8 mouse cellular contexts compared by ENCODE assay signal in the genomic region with DNA sequence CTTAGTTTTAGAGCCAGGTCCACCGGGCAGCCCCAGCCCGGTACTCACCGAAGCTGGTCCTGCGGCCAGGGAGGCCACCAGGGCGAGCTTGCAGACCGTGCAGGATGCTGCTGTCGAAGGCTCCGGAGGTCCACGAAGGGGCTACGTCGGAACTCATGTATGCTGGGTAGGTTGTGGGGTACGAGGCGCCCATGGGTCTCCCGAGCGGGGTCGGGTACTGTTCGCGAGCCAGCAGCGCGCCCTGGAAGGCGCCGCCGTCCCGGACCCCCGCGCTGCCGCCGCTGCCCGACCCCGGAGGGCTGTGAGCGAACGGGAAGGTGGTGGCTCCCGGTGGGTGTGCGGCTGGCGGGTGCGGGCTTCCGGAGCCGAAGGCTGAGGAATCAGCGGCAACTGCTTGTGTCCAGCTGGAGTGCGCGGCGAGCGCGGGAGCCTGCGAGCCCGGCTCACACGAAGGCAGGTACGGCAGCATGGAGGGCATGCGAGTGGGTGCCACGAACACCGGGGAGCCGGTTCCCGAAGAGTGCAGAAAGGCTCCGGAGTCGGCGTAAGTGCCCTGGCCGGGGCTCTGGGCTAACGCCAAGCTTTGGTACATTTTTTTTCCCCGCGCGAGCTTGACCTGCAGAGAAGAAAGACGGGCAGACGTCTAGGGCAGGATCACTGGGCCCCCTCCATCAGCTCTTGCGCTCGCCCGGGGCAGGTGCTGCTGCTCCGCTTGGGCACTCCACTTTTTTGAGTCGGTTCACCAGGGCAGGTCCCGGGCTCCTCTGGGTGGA. TPM values are rescaled to one million over a fixed set of nuclear protein-coding genes. Genes with fewer than 3 reads are reported as not detected.
DNase-seq lines count a peak whose midpoint lies in the region; ATAC-seq and TF ChIP-seq lines count a peak whose summit lies in the region.
"Had no signal": no experiment of that assay in that cellular context is flagged by ENCODE, and none has a peak within 500 bp of the region (broad histone marks: within the 10 kb centered on the region; RNA-seq: fewer than 3 reads in every experiment).

No protein-coding gene starts in this region.

- H3K27ac ChIP-seq in hindbrain, embryonic 12.5 days: no peak overlapping the region
- H3K27ac ChIP-seq in liver, embryonic 14.5 days: no peak overlapping the region

- peak overlapping the region; percentile 56 for H3K4me2 ChIP-seq in hindbrain, embryonic 12.5 days (replicated peaks)
- peak overlapping the region; percentile 23 for H3K4me2 ChIP-seq in liver, embryonic 14.5 days (ENCODE audit: low read depth)

- peaks cover 83% of the 10 kb centered on the region for H3K27me3 ChIP-seq in hindbrain, embryonic 12.5 days
- peaks cover 36% of the 10 kb centered on the region for H3K27me3 ChIP-seq in liver, embryonic 14.5 days (ENCODE audit: control insufficient read depth, insufficient read depth, low read length)

- ATAC-seq in hindbrain, embryonic 12.5 days (ENCODE audit: low FRiP score): no peak
- no peak for ATAC-seq in liver, embryonic 14.5 days (ENCODE audit: insufficient read depth)

- peak overlapping the region; percentile 20 for H3K9ac ChIP-seq in hindbrain, embryonic 12.5 days
- H3K9ac ChIP-seq in liver, embryonic 14.5 days (replicated peaks): no peak overlapping the region

- TF ChIP-seq EP300 in liver, embryonic 14.5 days (IDR thresholded peaks at IDR 0.05; ENCODE audit: low read depth): no peak

- 1% methylated on average over 69 of the region's 69 CpGs for WGBS in hindbrain, embryonic 12.5 days
- WGBS in liver, embryonic 14.5 days (ENCODE audit: insufficient replicate concordance): 2% methylated on average over 69 of the region's 69 CpGs

- H3K9me3 ChIP-seq in hindbrain, embryonic 12.5 days (replicated peaks): no peaks in the 10 kb centered on the region
- no peaks in the 10 kb centered on the region for H3K9me3 ChIP-seq in liver, embryonic 14.5 days (ENCODE audit: control insufficient read depth, low read length)

- peak; percentile 12 for DNase-seq in right cerebral cortex, postnatal 4 days
- DNase-seq in right cerebral cortex, adult 2 months (ENCODE audit: low spot score in 2 of 2): no peak
- no peak for DNase-seq in liver, embryonic 14.5 days (ENCODE audit: low read depth in 3 of 3, low spot score in 3 of 3)
- DNase-seq in layer of hippocampus, adult 8-10 months (ENCODE audit: low spot score in 2 of 2): no peak
- DNase-seq in cerebellum, adult 11-12 months: no peak
- no peak for DNase-seq in right cerebral cortex, postnatal 25 days

- peak overlapping the region; percentile 35 for H3K4me3 ChIP-seq in hindbrain, embryonic 12.5 days
- peak overlapping the region; percentile 31 to 40 for H3K4me3 ChIP-seq in liver, embryonic 14.5 days (ENCODE audit: insufficient read depth in 1 of 2, low read depth in 2 of 2, low read length in 2 of 2)

- TF ChIP-seq CTCF in liver, embryonic 14.5 days (IDR thresholded peaks at IDR 0.05; ENCODE audit: low read depth): no peak

- peaks cover 22% of the 10 kb centered on the region for H3K4me1 ChIP-seq in hindbrain, embryonic 12.5 days
- H3K4me1 ChIP-seq in liver, embryonic 14.5 days (replicated peaks; ENCODE audit: control insufficient read depth in 2 of 2, insufficient read depth in 2 of 2, low read length in 1 of 2): no peaks in the 10 kb centered on the region

- H3K36me3 ChIP-seq in hindbrain, embryonic 12.5 days: no peaks in the 10 kb centered on the region
- no peaks in the 10 kb centered on the region for H3K36me3 ChIP-seq in liver, embryonic 14.5 days (replicated peaks; ENCODE audit: control insufficient read depth, insufficient read depth, low read depth)

RNA-seq across cellular contexts. Expression of gene Gata5, which starts 0.5 kb away (rescaled TPM):
- polyA plus RNA-seq in hindbrain, embryonic 12.5 days (2016; fragmentation: Nextera tagmentation; extraction: Ambion mirVana): 0.08 TPM in 1 of 2 replicates, not detected in the other
- polyA plus RNA-seq in liver, embryonic 14.5 days (2012; rRNA removed): 0.27 and 0.35 TPM in 2 replicates
- polyA plus RNA-seq in liver, embryonic 14.5 days (2014; fragmentation: Nextera tagmentation; extraction: Ambion mirVana): 0.20 and 0.22 TPM in 2 replicates
- total RNA-seq in layer of hippocampus, adult 8-10 months (2022): not detected
- total RNA-seq: layer of hippocampus, postnatal 10 days had no signal

RNA-seq across cellular contexts. Expression of gene Rbbp8nl, which starts 44.3 kb away (rescaled TPM):
- 0.20 and 0.35 TPM in 2 replicates for polyA plus RNA-seq in hindbrain, embryonic 12.5 days (2016; fragmentation: Nextera tagmentation; extraction: Ambion mirVana)
- 0.02 TPM in 2 replicates for polyA plus RNA-seq in liver, embryonic 14.5 days (2012; rRNA removed)
- not detected in 2 replicates for polyA plus RNA-seq in liver, embryonic 14.5 days (2014; fragmentation: Nextera tagmentation; extraction: Ambion mirVana)
- not detected for total RNA-seq in layer of hippocampus, adult 8-10 months (2022)
- total RNA-seq: layer of hippocampus, postnatal 10 days had no signal
